Mouse (Mus musculus) forebrain, embryonic 11.5 days (tissue): ENCODE results near the gene Ldlrad3. TPM values are rescaled to one million over a fixed set of nuclear protein-coding genes. Genes with fewer than 3 reads are reported as not detected.

ENCODE experiments used
- ATAC-seq: fragments of 200-750 bp; cut with Nextera tagmentation; replicated peaks from 2 replicates; pipeline ENCODE4 v1.8.0; 2017; ENCODE audit warnings: moderate TSS enrichment; ENCODE audit not compliant: low FRiP score
- DNase-seq: peaks from one replicate; pipeline ENCODE4 v3.0.0-alpha.2; 2017; ENCODE audit warnings: low spot score
- H3K27ac ChIP-seq: fragments of 300-500 bp; sonication (generic); 2 replicates; pipeline ENCODE4 v1.5.1; 2014; ENCODE audit warnings: low read depth, low read length
- H3K27me3 ChIP-seq: fragments of 300-500 bp; sonication (generic); 2 replicates; pipeline ENCODE4 v1.6.1; 2014; ENCODE audit warnings: mild to moderate bottlenecking, low read length, mixed read lengths; ENCODE audit not compliant: control insufficient read depth, insufficient read depth
- H3K36me3 ChIP-seq: fragments of 300-500 bp; sonication (generic); 2 replicates; pipeline ENCODE4 v1.6.1; 2014; ENCODE audit warnings: mild to moderate bottlenecking, low read length, moderate library complexity, mixed read lengths; ENCODE audit not compliant: control insufficient read depth, insufficient read depth
- H3K4me1 ChIP-seq: fragments of 300-500 bp; sonication (generic); replicated peaks from 2 replicates; pipeline ENCODE4 v1.6.1; 2014; ENCODE audit warnings: low read length, mixed read lengths; ENCODE audit not compliant: control insufficient read depth, insufficient read depth
- H3K4me2 ChIP-seq: fragments of 300-500 bp; sonication (generic); 2 replicates; pipeline ENCODE4 v1.6.1; 2014; ENCODE audit warnings: low read depth, mild to moderate bottlenecking, low read length, moderate library complexity, mixed read lengths; ENCODE audit not compliant: severe bottlenecking
- H3K4me3 ChIP-seq: fragments of 300-500 bp; sonication (generic); 2 replicates; pipeline ENCODE4 v1.5.1; 2014; ENCODE audit warnings: low read depth, low read length
- H3K9ac ChIP-seq: fragments of 300-500 bp; sonication (generic); 2 replicates; pipeline ENCODE4 v1.6.1; 2014; ENCODE audit warnings: low read length
- H3K9me3 ChIP-seq: fragments of 300-500 bp; sonication (generic); 2 replicates; pipeline ENCODE4 v1.6.1; 2016; ENCODE audit warnings: low read length, mixed read lengths; ENCODE audit not compliant: control insufficient read depth
- WGBS: fragments of 180-500 bp; shearing (Covaris S2); extraction: QIAGEN DNeasy Blood & Tissue Kit; methylation state at CpG from one replicate; pipeline ENCODE4 v1.1.7; 2014; 5-methylcytosine and 5-hydroxymethylcytosine counted together
- polyA plus RNA-seq: library from polyadenylated mRNA; unstranded; fragments of >200 nt; fragmentation: Nextera tagmentation; extraction: Ambion mirVana; gene quantifications from 2 replicates; pipeline ENCODE4 v1.2.1, GENCODE M21; 2014

Gene Ldlrad3
- polyA plus RNA-seq, 1 experiment from 2014 or later = 60.7 TPM

DNA sequence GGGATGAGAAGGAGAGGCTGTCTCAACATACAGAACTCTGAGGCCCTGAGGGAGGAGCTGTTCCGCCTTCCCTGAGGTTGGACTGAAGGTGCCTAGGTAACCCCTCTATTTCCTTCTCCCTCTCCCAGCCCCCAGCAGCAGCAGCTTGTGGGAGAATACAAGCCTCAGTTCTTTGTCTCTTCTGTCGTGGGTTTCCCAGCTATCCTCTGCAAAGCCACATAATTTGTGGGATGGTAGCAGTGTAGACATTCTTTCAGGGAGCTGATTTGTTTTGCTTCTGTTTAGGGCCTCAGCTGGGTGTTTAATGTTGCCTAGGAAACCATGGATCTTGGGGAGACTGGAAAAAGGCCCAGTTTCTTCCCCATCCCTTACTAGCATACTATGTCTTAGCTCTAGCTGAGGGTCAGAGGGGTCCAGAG lies 266.0 kb downstream of the Ldlrad3 start:
- ATAC-seq = 0 out of 2 replicates have a peak, but pooled peaks have one; percentile 12
- no peak overlapping the region; the same call in 1 of the 2 replicates for H3K9ac ChIP-seq
- H3K4me3 ChIP-seq = no peak overlapping the region
- 47% methylated on average over 2 of the region's 2 CpGs for WGBS
- H3K9me3 ChIP-seq = no peaks in the 10 kb centered on the region
- no peaks in the 10 kb centered on the region for H3K36me3 ChIP-seq
- no peak for DNase-seq
- H3K27ac ChIP-seq = peak overlapping the region; percentile 18; the same call in 1 of the 2 replicates
- no peak overlapping the region for H3K4me2 ChIP-seq
- no peaks in the 10 kb centered on the region for H3K27me3 ChIP-seq
- peaks cover 3% of the 10 kb centered on the region; the same call in 1 of the 2 replicates for H3K4me1 ChIP-seq

DNA sequence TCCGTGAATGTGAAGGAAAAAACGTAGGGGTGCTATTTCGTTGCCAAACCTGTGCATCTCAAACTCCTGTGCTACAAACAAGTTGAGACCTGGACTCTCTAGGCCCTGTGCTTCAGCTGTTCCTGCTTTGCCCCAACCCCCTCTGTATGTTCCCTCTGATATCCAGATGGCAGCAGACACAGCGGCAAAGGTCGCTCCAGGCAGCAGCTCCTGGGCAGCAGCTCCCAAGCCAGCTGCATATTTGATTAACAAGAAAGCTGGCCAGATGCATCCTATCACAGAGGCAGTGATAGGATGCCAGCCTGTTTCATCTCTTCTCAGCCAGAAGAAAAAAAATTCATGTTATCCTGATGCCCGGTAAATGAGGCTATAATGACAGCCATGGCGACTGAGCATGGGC lies 267.7 kb downstream of the Ldlrad3 start:
- no peaks in the 10 kb centered on the region for H3K9me3 ChIP-seq
- ATAC-seq (no peak), DNase-seq (no peak)
- no peak overlapping the region for H3K27ac ChIP-seq
- H3K27me3 ChIP-seq = no peaks in the 10 kb centered on the region
- H3K4me1 ChIP-seq = peaks cover 3% of the 10 kb centered on the region; the same call in 1 of the 2 replicates
- H3K4me2 ChIP-seq = no peak overlapping the region
- H3K9ac ChIP-seq = no peak overlapping the region
- H3K4me3 ChIP-seq = no peak overlapping the region
- 92% methylated on average over 7 of the region's 7 CpGs for WGBS
- no peaks in the 10 kb centered on the region for H3K36me3 ChIP-seq

DNA sequence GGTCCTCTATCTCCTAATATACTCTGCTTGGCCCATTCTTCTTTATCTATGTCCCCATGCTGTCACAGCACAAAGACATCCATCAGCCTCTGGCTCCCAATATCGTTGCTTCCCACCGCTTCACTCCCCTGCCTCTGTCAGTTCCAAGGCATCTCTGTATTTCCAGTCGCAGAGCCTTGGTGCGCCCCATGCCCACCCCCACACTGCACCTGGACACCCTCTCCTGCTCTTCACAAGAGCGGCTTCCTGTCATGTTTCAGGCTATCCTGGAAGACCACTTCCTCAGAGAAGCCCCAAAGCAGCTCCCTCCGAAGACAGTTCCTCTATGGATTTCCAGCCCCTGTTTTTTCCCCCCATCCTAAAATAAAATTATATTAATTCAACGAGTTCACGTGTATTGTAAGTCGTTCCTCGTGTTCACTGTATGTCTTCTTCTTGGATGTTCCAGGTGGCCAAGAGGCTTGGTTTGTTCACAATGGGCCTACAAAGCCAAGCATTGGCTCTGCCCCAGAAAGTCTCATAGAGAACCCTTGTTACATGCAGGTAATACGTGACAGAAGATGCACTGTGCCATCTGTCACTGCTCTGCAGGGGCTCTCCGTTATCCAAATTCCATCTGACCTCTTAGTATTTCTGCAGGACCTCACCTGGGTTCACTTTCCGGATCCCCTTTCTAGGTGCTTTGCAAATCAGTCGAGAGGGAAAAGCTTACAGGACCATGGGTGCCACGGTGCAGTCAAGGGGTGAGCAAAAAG lies 276.7 kb downstream of the Ldlrad3 start:
- H3K27me3 ChIP-seq = no peaks in the 10 kb centered on the region
- no peaks in the 10 kb centered on the region for H3K9me3 ChIP-seq
- WGBS = 85% methylated on average over 15 of the region's 15 CpGs
- no peaks in the 10 kb centered on the region for H3K36me3 ChIP-seq
- no peak overlapping the region for H3K4me3 ChIP-seq
- H3K9ac ChIP-seq = no peak overlapping the region
- ATAC-seq = no peak
- no peak overlapping the region for H3K27ac ChIP-seq
- no peak for DNase-seq
- peaks cover 3% of the 10 kb centered on the region; the same call in 1 of the 2 replicates for H3K4me1 ChIP-seq
- no peak overlapping the region for H3K4me2 ChIP-seq

DNA sequence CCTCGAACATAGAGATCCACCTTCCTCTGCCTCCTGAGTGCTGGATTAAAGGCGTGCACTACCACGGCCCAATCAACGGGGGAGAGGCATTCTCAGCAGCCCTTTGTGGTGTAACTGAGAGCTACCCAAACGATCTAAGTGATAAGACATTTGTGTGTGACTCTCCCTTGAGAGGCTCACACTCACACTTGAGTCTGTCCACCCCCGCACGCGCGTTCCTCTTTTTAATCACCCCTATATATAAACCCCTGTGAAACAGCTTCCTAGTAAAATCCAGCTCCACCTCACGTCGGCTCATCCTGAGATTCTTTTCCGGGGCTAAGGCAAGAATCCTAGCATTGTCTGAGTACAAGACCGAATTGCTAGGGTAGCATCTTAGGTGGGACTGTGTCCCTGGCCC lies 277.4 kb downstream of the Ldlrad3 start:
- Histone ChIP-seq H3K9ac (no peak overlapping the region), H3K27ac (no peak overlapping the region), H3K4me2 (no peak overlapping the region), H3K27me3 (no peaks in the 10 kb centered on the region), H3K36me3 (no peaks in the 10 kb centered on the region), H3K9me3 (no peaks in the 10 kb centered on the region), H3K4me1 (peaks cover 3% of the 10 kb centered on the region; the same call in 1 of the 2 replicates), H3K4me3 (no peak overlapping the region)
- ATAC-seq (no peak), DNase-seq (no peak)
- WGBS = 73% methylated on average over 13 of the region's 13 CpGs

DNA sequence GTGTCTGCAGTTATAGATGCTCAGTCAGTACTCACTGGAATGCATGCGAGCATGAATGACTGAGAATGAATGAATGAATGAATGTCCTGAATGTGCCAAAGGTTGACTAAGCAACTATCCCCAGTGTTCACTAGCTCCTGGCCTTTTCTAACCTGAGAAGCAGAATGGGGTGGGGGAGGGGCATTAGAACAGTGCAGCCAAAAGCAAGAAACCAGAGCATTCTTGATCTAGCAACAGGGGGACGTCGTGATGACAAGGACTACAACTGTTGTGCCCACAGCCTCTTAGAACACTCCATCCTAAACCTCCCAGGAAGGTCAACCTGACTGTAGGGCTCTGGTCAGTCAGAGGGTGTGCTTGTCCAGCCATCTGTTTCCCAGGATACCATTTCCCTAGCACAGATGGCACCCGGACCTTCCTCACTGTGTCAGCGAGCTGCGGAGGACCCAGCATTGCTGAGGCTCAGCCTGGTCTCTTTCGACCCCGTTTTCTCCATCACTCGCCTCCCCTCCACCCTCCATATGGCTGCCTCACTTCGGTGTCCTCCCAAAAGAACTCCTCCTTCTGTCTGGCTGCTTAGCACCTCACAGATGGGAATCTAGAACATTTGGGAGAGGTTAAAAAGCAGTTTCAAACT lies 278.7 kb downstream of the Ldlrad3 start:
- no peak overlapping the region for H3K27ac ChIP-seq
- 75% methylated on average over 10 of the region's 10 CpGs for WGBS
- H3K9me3 ChIP-seq = no peaks in the 10 kb centered on the region
- H3K9ac ChIP-seq = no peak overlapping the region
- ATAC-seq (0 out of 2 replicates have a peak, but pooled peaks have one; percentile 3), DNase-seq (no peak)
- no peaks in the 10 kb centered on the region for H3K36me3 ChIP-seq
- no peaks in the 10 kb centered on the region for H3K27me3 ChIP-seq
- H3K4me3 ChIP-seq = no peak overlapping the region
- peaks cover 3% of the 10 kb centered on the region; the same call in 1 of the 2 replicates for H3K4me1 ChIP-seq
- no peak overlapping the region for H3K4me2 ChIP-seq

DNA sequence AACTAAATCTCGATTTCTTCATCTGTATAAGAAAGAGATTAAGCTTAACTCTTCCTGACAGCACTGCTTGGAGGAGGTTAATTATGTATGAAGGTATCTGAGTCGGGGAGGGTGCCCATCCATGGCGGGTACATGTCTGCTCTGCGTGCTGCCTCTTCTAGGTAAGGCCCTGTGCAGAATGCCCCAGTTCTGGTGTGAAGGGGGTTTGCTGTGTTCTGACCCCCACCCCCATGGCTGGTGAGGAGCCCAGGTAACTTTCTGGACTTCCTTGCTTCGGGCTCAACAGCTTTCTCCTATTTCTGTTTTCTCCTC lies 279.9 kb downstream of the Ldlrad3 start:
- no peak overlapping the region for H3K4me3 ChIP-seq
- WGBS = 57% methylated on average over 5 of the region's 5 CpGs
- H3K4me1 ChIP-seq = peaks cover 3% of the 10 kb centered on the region; the same call in 1 of the 2 replicates
- H3K9ac ChIP-seq = no peak overlapping the region; the same call in 1 of the 2 replicates
- H3K9me3 ChIP-seq = no peaks in the 10 kb centered on the region
- no peak overlapping the region for H3K4me2 ChIP-seq
- peak; percentile 57 for ATAC-seq
- no peaks in the 10 kb centered on the region for H3K36me3 ChIP-seq
- H3K27ac ChIP-seq = no peak overlapping the region
- no peaks in the 10 kb centered on the region for H3K27me3 ChIP-seq
- DNase-seq = no peak

DNA sequence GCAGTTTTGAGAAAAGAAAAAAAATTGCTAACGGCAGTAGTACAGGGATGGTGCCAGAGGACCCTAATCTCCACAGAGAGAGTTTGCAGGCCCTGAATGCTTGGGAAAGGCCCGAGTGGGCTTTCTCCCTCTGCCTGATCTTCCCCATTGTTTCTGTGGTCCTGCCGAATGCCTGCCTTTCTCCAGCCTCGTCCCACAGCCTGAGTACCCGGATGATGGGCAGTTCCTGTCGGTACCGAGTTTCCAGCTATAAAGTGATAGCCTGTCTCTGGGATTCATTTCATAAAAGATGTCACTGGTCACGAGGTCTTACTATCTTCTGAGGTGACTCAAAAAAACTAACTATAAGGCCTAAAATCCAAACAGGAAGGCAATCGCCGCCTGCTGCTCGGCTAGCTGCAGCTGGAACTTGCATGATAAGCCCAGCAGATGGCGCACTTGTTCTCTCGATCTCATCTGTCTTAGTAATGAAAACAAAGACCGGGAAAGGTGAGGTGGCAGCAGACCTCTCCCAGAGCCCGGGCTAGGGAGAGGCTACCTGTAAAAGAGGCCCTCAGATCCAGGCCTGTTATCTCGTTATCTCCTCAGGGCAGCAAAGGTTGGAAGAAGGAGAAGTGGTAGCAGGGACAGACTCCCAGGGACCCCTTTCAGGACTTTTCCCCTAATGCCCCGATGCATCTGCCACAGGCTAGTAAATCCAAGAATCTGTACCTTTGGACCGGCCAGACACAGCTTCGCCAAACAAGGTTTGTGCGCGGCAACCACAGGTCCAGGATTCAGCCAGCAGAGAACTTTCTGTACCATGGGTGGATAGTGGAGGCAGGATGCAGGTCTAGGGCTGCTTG lies 280.4 kb downstream of the Ldlrad3 start:
- Histone ChIP-seq H3K4me3 (no peak overlapping the region), H3K4me2 (peak overlapping the region; percentile 34)
- WGBS = 24% methylated on average over 21 of the region's 21 CpGs

DNA sequence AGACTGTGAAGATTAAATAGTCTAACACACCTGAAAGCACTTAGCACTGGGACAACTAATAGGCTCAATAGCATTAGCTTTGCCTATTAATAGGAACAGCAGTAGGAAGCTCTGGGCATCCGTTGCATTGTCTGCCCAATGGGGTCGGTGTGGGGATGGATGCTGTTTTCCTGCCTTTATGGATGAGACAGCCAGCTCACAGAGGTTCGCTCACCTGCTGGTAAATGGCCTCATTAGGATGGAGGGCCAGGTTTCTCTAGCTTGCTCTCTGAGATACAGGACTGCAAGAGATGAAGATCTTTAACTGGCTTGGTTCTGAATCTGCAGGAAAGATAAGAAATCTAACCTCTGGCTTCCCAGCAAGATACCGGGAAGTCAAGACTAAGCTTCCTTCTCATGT lies 284.0 kb downstream of the Ldlrad3 start:
- ATAC-seq (no peak), DNase-seq (no peak)
- Histone ChIP-seq H3K4me3 (no peak overlapping the region), H3K4me2 (no peak overlapping the region), H3K36me3 (no peaks in the 10 kb centered on the region), H3K27ac (no peak overlapping the region), H3K4me1 (peaks cover 3% of the 10 kb centered on the region; the same call in 1 of the 2 replicates), H3K27me3 (no peaks in the 10 kb centered on the region), H3K9me3 (no peaks in the 10 kb centered on the region), H3K9ac (no peak overlapping the region)
- 78% methylated on average over 4 of the region's 4 CpGs for WGBS

More for the DNA sequence above, 280.4 kb downstream of the Ldlrad3 start:
- peaks cover 3% of the 10 kb centered on the region; the same call in 1 of the 2 replicates for H3K4me1 ChIP-seq
- no peak overlapping the region; the same call in 1 of the 2 replicates for H3K27ac ChIP-seq
- H3K9me3 ChIP-seq = no peaks in the 10 kb centered on the region
- no peaks in the 10 kb centered on the region for H3K36me3 ChIP-seq
- H3K27me3 ChIP-seq = no peaks in the 10 kb centered on the region
- ATAC-seq (peak; percentile 75), DNase-seq (peak; percentile 91)
- H3K9ac ChIP-seq = peak overlapping the region; percentile 44
